Mouse (Mus musculus) hindbrain, embryonic 11.5 days (tissue): ENCODE results near the gene Nfkbie. TPM values are rescaled to one million over a fixed set of nuclear protein-coding genes. Genes with fewer than 3 reads are reported as not detected.

Source experiments
- ATAC-seq: fragments of 200-750 bp; cut with Nextera tagmentation; 2 replicates; pipeline ENCODE4 v1.8.0; 2017; ENCODE audit warnings: mild to moderate bottlenecking, moderate TSS enrichment, moderate library complexity; ENCODE audit not compliant: low FRiP score
- DNase-seq: peaks from one replicate; pipeline ENCODE4 v3.0.0-alpha.2; 2015; ENCODE audit warnings: low spot score
- H3K27ac ChIP-seq: fragments of 300-500 bp; sonication (generic); 2 replicates; pipeline ENCODE4 v1.5.1; 2014; ENCODE audit warnings: mild to moderate bottlenecking, low read depth, low read length
- H3K27me3 ChIP-seq: fragments of 300-500 bp; sonication (generic); 2 replicates; pipeline ENCODE4 v1.6.1; 2014; ENCODE audit warnings: mild to moderate bottlenecking, low read length, moderate library complexity, mixed read lengths; ENCODE audit not compliant: control insufficient read depth, insufficient read depth
- H3K36me3 ChIP-seq: fragments of 300-500 bp; sonication (generic); 2 replicates; pipeline ENCODE4 v1.6.1; 2014; ENCODE audit warnings: mild to moderate bottlenecking, low read length, moderate library complexity, mixed read lengths; ENCODE audit not compliant: control insufficient read depth, insufficient read depth
- H3K4me1 ChIP-seq: fragments of 300-500 bp; sonication (generic); replicated peaks from 2 replicates; pipeline ENCODE4 v1.6.1; 2014; ENCODE audit warnings: low read length, mixed read lengths; ENCODE audit not compliant: control insufficient read depth, insufficient read depth
- H3K4me2 ChIP-seq: fragments of 300-500 bp; sonication (generic); replicated peaks from 2 replicates; pipeline ENCODE4 v1.6.1; 2014; ENCODE audit warnings: mild to moderate bottlenecking, low read depth, low read length
- H3K4me3 ChIP-seq: fragments of 300-500 bp; sonication (generic); 2 replicates; pipeline ENCODE4 v1.5.1; 2014; ENCODE audit warnings: low read depth, low read length
- H3K9ac ChIP-seq: fragments of 300-500 bp; sonication (generic); 2 replicates; pipeline ENCODE4 v1.6.1; 2014; ENCODE audit warnings: low read depth, low read length
- H3K9me3 ChIP-seq: fragments of 300-500 bp; sonication (generic); 2 replicates; pipeline ENCODE4 v1.6.1; 2016; ENCODE audit warnings: low read length; ENCODE audit not compliant: control insufficient read depth
- WGBS: fragments of 180-500 bp; shearing (Covaris S2); extraction: QIAGEN DNeasy Blood & Tissue Kit; methylation state at CpG from one replicate; pipeline ENCODE4 v1.1.7; 2014; 5-methylcytosine and 5-hydroxymethylcytosine counted together
- polyA plus RNA-seq: library from polyadenylated mRNA; unstranded; fragments of >200 nt; fragmentation: Nextera tagmentation; extraction: Ambion mirVana; gene quantifications from 2 replicates; pipeline ENCODE4 v1.2.1, GENCODE M21; 2014

Gene Nfkbie
- polyA plus RNA-seq, 1 experiment from 2014 or later = 9.0 TPM

- ATAC-seq = no peak
- no peaks in the 10 kb centered on the region for H3K4me1 ChIP-seq
- H3K9me3 ChIP-seq = no peaks in the 10 kb centered on the region
- DNase-seq = no peak
- H3K27ac ChIP-seq = no peak overlapping the region
- peaks cover 20% of the 10 kb centered on the region for H3K27me3 ChIP-seq
- H3K36me3 ChIP-seq = no peaks in the 10 kb centered on the region
- WGBS = 55% methylated on average over 15 of the region's 15 CpGs
- H3K4me2 ChIP-seq = no peak overlapping the region
- H3K4me3 ChIP-seq = no peak overlapping the region
- no peak overlapping the region for H3K9ac ChIP-seq
These were observed 22.6 kb upstream of the Nfkbie start for GRCm38 (mm10) chr17:45532896-45533295.

- Histone ChIP-seq H3K27ac (no peak overlapping the region), H3K9ac (no peak overlapping the region), H3K4me1 (no peaks in the 10 kb centered on the region), H3K27me3 (peaks cover 16% of the 10 kb centered on the region), H3K4me2 (no peak overlapping the region), H3K36me3 (no peaks in the 10 kb centered on the region), H3K4me3 (no peak overlapping the region), H3K9me3 (no peaks in the 10 kb centered on the region)
- 18% methylated on average over 5 of the region's 5 CpGs for WGBS
- DNase-seq (peak; percentile 52), ATAC-seq (no peak)
These were observed 19.2 kb upstream of the Nfkbie start for GRCm38 (mm10) chr17:45536264-45536663.

- Histone ChIP-seq H3K9me3 (no peaks in the 10 kb centered on the region), H3K4me1 (no peaks in the 10 kb centered on the region), H3K4me3 (no peak overlapping the region), H3K36me3 (no peaks in the 10 kb centered on the region), H3K27ac (no peak overlapping the region), H3K27me3 (peaks cover 20% of the 10 kb centered on the region), H3K4me2 (no peak overlapping the region), H3K9ac (no peak overlapping the region)
- WGBS = 59% methylated on average over 4 of the region's 4 CpGs
- ATAC-seq (no peak), DNase-seq (no peak)
These were observed 17.1 kb upstream of the Nfkbie start for GRCm38 (mm10) chr17:45538394-45538793.

GRCm38 (mm10) chr17:45539664-45540063 is 15.8 kb upstream of the Nfkbie start:
- Histone ChIP-seq H3K4me2 (no peak overlapping the region), H3K9me3 (no peaks in the 10 kb centered on the region), H3K4me1 (peaks cover 9% of the 10 kb centered on the region), H3K36me3 (no peaks in the 10 kb centered on the region), H3K4me3 (no peak overlapping the region), H3K27me3 (peaks cover 32% of the 10 kb centered on the region), H3K9ac (no peak overlapping the region), H3K27ac (no peak overlapping the region)
- WGBS = 86% methylated on average over 21 of the region's 21 CpGs
- no peak for ATAC-seq
- no peak for DNase-seq

GRCm38 (mm10) chr17:45542129-45542528 is 13.4 kb upstream of the Nfkbie start:
- no peak overlapping the region for H3K4me3 ChIP-seq
- ATAC-seq = no peak

GRCm38 (mm10) chr17:45542705-45543104 is 12.8 kb upstream of the Nfkbie start:
- Histone ChIP-seq H3K36me3 (no peaks in the 10 kb centered on the region), H3K9me3 (no peaks in the 10 kb centered on the region), H3K27ac (no peak overlapping the region), H3K27me3 (peaks cover 47% of the 10 kb centered on the region), H3K9ac (no peak overlapping the region), H3K4me2 (no peak overlapping the region), H3K4me3 (no peak overlapping the region), H3K4me1 (peaks cover 20% of the 10 kb centered on the region)
- WGBS = 85% methylated on average over 2 of the region's 2 CpGs
- ATAC-seq (no peak), DNase-seq (no peak)

More at GRCm38 (mm10) chr17:45542129-45542528, 13.4 kb upstream of the Nfkbie start:
- 38% methylated on average over 6 of the region's 6 CpGs for WGBS
- Histone ChIP-seq H3K9ac (no peak overlapping the region), H3K9me3 (no peaks in the 10 kb centered on the region), H3K36me3 (no peaks in the 10 kb centered on the region), H3K4me2 (no peak overlapping the region), H3K27me3 (peaks cover 42% of the 10 kb centered on the region), H3K4me1 (peaks cover 20% of the 10 kb centered on the region), H3K27ac (no peak overlapping the region)
- DNase-seq = no peak

- WGBS = 26% methylated on average over 1 of the region's 1 CpGs
- no peaks in the 10 kb centered on the region for H3K36me3 ChIP-seq
- peaks cover 20% of the 10 kb centered on the region for H3K4me1 ChIP-seq
- DNase-seq = no peak
- no peaks in the 10 kb centered on the region for H3K9me3 ChIP-seq
- peaks cover 51% of the 10 kb centered on the region for H3K27me3 ChIP-seq
- H3K9ac ChIP-seq = no peak overlapping the region
- H3K4me2 ChIP-seq = no peak overlapping the region
- no peak overlapping the region for H3K4me3 ChIP-seq
- no peak overlapping the region for H3K27ac ChIP-seq
- ATAC-seq = no peak
These were observed 12.4 kb upstream of the Nfkbie start for GRCm38 (mm10) chr17:45543115-45543514.

- H3K9ac ChIP-seq = no peak overlapping the region
- WGBS = 4% methylated on average over 23 of the region's 24 CpGs
- H3K4me3 ChIP-seq = no peak overlapping the region
- DNase-seq (peak; percentile 57), ATAC-seq (0 out of 2 replicates have a peak, but pooled peaks have one; percentile 8)
- no peaks in the 10 kb centered on the region for H3K9me3 ChIP-seq
- no peaks in the 10 kb centered on the region for H3K36me3 ChIP-seq
- H3K27ac ChIP-seq = no peak overlapping the region
- H3K27me3 ChIP-seq = peaks cover 51% of the 10 kb centered on the region
- peaks cover 22% of the 10 kb centered on the region for H3K4me1 ChIP-seq
- peak overlapping the region; percentile 44; the same call in 1 of the 2 replicates for H3K4me2 ChIP-seq
These were observed 11.3 kb upstream of the Nfkbie start for GRCm38 (mm10) chr17:45544001-45544872.

GRCm38 (mm10) chr17:45544873-45545277 is 10.6 kb upstream of the Nfkbie start:
- DNase-seq = peak; percentile 54

More at GRCm38 (mm10) chr17:45544873-45545277, 10.6 kb upstream of the Nfkbie start:
- H3K27me3 ChIP-seq = peaks cover 51% of the 10 kb centered on the region
- H3K4me2 ChIP-seq = peak overlapping the region; percentile 44
- H3K4me3 ChIP-seq = peak overlapping the region; percentile 23
- H3K9ac ChIP-seq = 0 out of 2 replicates have a peak overlapping the region, but pooled peaks have one; percentile 25
- no peaks in the 10 kb centered on the region for H3K9me3 ChIP-seq
- H3K36me3 ChIP-seq = no peaks in the 10 kb centered on the region
- H3K27ac ChIP-seq = no peak overlapping the region
- peak; percentile 18; the same call in 1 of the 2 replicates for ATAC-seq
- 1% methylated on average over 34 of the region's 46 CpGs for WGBS
- peaks cover 22% of the 10 kb centered on the region for H3K4me1 ChIP-seq
